Mouse (Mus musculus) neutrophil, adult 65 days (primary cell): ENCODE results near the gene Dnaja1. TPM values are rescaled to one million over a fixed set of nuclear protein-coding genes. Genes with fewer than 3 reads are reported as not detected.

Experiments used
- total RNA-seq: library from RNA; stranded (reverse); gene quantifications from 2 replicates; pipeline ENCODE4 v1.2.4, GENCODE M21; 2023

The Dnaja1 gene
- 314 and 353 TPM in 2 replicates for total RNA-seq

DNA sequence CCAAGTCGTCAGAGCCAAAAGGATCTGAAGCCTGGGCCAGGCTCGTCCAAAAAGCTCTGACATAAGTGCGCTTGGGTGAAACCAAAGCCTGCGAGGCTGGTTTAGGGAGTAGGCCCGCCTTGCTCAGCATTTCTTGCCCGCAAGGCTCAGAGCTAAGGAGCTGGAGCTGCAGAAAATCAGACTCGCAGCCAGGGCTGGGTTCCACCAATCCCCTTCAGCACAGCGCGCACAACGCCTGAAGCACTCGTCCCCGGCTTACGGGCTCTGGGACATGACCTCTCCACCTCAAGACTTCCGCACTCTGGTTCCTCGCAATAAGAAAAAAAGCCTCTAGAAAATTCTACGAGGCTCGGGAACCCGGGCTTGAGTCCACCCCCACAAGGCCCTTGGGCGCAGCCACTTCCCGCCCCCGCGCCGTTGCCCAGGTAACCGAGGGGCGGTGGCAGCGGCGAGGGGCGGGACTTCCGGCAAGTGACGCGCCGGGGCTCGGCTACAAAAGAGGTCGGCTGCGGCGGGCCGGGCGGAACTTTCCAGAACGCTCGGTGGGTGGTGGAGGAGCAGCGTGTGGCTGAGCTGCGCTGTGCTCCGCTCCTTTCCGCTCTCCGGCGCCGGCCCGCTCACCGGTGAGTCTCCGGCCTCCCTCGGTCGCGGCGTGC lies at the start of gene Dnaja1:
Dnaja1 (plus strand) TSS at position 140 of the 656 bp plus-strand sequence.

GRCm38 (mm10) chr4:40702797-40703709 lies 18.9 kb upstream of the Dnaja1 start, which contains the start of gene Aptx:
Gene Aptx (minus strand): TSS chr4:40703194.

GRCm38 (mm10) chr4:40757780-40758420 lies 36.0 kb downstream of the Dnaja1 start, which contains the start of gene Smu1:
Gene Smu1 (minus strand): TSS chr4:40757923.

Other genes with a start within 250 kb of the Dnaja1 start
- not detected in 2 replicates for gene Tmem215, start 250.0 kb upstream of the Dnaja1 start, total RNA-seq
- 14.0 and 18.5 TPM in 2 replicates for gene Aptx, start 19.0 kb upstream of the Dnaja1 start, total RNA-seq
- 55.2 and 57.3 TPM in 2 replicates for gene Smu1, start 35.8 kb downstream of the Dnaja1 start, total RNA-seq
- gene B4galt1, start 131.9 kb downstream of the Dnaja1 start, total RNA-seq: 59.0 and 68.1 TPM in 2 replicates
- gene Spink4, start 197.9 kb downstream of the Dnaja1 start, total RNA-seq: not detected in 2 replicates
- gene Bag1, start 226.1 kb downstream of the Dnaja1 start, total RNA-seq: 51.3 and 54.6 TPM in 2 replicates
- 48.4 and 52.3 TPM in 2 replicates for gene Chmp5, start 226.3 kb downstream of the Dnaja1 start, total RNA-seq
- gene Nfx1, start 248.8 kb downstream of the Dnaja1 start, total RNA-seq: 25.4 and 32.6 TPM in 2 replicates